Mouse (Mus musculus): ENCODE measurements around the gene Cabp2. TPM values are rescaled to one million over a fixed set of nuclear protein-coding genes. Genes with fewer than 3 reads are reported as not detected.
"Not testable (repeated sequence)": the region's sequence is repeated elsewhere in the genome, so short reads cannot be mapped to it uniquely, and the experiment has no call there.

Cabp2 gene
- total RNA-seq, 2 experiments from 2014 or later = not detected

DNA sequence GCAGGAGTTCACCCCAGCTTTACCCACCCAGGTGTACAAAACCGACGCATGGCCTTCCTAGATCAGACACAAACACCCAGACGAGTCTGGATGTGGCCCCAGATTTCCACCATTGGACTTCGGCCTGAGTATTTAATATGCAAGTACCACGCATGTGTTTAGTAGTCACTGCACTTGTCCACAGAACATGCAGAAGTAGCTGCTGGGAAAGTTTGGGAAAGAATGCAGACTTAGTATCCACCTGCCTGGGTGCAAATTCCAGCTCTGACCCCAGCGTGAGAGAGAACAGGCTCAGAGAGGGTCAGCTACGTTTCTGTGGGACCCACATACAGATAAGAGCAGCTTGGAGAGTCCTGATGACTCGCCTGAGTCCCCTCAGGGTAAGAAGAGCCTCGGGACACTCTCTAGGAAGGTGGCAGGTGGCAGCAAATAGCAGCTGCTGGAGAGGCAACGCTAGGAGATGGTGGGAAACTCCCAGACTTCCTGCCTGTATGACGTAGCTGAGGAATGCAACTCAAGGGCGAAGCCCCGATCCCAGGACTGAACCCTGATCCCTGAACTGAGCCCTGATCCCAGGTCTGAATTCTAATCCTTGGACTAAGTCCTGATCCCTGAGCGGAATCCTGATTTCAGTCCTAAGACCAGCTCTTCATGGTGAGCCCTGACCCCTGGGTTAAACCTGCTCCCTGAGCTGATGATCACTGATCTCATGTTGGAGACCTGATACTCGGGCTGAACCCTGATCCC lies 25.3 kb upstream of the Cabp2 start:
- DNase-seq = no peak
- intact Hi-C loops (cut with DNase I) = no loop called here

DNA sequence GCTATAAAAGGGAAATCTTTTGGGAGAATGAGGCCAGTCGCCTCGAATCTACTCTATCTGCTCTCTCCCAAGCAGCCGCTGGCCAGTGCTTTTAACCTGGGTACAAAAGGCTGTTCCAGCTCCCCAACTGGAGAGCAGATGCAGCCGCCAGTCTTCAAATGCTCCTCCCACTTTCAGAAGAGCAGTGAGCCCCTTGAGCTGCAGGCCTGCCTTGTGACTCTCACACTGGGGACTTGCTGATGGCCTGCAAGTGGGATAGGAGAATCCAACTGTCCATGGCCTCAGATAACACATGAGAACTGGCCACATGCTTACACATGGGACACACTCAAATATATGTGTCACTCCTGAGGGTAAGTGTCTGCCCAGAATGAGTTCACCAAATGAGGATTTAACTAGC lies 24.7 kb upstream of the Cabp2 start:
- no peak for DNase-seq
- intact Hi-C loops (cut with DNase I) = no loop called here

DNA sequence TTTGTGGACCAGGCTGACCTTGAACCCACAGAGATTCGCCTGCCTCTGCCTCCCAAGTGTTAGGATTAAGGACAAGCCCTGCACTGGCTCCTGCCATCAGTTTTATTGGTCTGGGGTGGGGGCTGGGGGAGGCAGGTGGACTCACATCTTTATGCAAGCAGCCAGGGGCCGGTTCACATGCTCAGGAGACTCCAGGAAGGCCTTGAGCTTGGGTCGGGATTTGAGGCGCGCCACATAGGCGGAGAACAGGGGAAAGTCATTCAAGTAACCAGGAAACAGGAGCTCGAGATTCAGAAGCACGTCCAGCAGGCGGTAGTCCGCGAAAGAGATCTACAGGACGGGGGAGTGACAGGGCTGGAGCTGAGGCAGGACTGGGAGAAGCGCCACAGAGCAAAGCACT lies 24.0 kb upstream of the Cabp2 start:
- intact Hi-C loops (cut with DNase I) = no loop called here
- no peak for DNase-seq

DNA sequence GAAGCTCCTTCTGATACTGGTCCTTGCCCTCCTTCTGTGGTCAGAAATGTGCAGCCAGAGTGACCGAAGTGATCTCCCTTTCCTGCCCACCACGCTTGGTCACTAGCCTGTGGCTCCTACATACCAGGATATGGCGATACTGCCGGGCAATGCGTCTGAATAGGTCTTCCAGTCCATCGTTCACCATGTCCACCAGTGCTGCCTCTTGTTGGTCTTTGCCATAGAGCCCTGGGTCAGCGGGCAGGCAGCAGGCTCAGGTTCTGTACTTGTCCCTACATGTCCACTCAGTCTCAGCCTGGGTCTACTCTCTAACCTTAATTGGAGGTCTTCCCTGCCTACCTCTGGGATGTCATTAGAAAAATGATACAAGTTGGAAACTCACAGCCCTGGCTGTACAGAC lies 23.4 kb upstream of the Cabp2 start:
- no peak for DNase-seq
- intact Hi-C loops (cut with DNase I) = no loop called here

DNA sequence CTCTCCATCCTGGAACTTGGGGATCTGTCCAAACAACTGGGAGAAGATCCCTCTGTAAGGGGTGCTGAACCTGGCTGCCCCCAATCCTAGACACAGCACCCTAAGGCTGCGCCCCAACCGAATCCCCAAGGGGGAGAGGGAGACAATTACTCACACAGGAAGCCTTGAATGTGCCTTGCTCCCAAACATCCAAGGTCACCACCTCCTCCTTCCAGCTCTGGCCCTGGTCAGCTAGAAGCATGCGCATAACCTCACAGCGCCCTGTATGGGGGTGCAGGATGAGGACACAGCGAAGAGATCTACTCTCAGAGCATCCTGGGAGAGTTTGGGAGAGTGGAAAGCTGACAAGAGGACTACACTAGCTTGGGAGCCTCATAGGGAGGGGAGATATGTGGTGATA lies 22.8 kb upstream of the Cabp2 start:
- intact Hi-C loops (cut with DNase I) = no loop called here
- DNase-seq = no peak

DNA sequence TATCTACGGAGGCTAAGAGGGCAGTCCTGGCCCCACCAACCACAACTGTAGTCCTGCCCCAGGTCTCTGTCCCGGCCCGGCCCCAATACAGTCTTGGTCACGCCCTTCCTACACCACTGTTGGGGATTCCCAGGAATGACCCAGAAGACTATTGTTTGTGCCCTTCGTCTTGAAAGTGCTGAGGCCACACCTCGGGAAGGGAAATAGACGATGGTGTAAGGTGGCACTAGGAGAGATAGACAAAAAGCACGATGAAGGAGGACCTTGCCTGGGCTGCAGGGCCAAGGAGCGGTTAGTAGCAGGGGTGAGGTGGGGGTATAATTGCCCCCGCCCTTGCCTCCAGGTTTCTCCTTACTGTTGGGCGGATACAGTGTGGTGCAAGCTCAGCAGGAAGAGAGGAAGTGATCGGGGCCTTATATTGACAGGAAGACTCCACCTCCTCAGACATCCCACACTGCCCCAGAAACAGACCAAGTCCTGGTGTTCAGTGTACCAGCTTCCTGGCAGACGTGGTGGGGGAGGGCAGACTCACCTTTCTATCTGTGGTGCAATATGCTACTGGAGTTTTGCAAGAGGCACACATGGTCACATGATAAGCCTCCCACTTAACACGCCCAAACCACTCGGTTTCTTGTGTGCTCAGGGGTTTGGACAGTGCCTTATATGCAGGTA lies 22.2 kb upstream of the Cabp2 start, which contains the start of gene Gstp3:
Gstp3 (minus strand) TSS at position 501 of the 672 bp plus-strand sequence.
- intact Hi-C loops (cut with DNase I) = no loop called here
- no peak for DNase-seq

DNA sequence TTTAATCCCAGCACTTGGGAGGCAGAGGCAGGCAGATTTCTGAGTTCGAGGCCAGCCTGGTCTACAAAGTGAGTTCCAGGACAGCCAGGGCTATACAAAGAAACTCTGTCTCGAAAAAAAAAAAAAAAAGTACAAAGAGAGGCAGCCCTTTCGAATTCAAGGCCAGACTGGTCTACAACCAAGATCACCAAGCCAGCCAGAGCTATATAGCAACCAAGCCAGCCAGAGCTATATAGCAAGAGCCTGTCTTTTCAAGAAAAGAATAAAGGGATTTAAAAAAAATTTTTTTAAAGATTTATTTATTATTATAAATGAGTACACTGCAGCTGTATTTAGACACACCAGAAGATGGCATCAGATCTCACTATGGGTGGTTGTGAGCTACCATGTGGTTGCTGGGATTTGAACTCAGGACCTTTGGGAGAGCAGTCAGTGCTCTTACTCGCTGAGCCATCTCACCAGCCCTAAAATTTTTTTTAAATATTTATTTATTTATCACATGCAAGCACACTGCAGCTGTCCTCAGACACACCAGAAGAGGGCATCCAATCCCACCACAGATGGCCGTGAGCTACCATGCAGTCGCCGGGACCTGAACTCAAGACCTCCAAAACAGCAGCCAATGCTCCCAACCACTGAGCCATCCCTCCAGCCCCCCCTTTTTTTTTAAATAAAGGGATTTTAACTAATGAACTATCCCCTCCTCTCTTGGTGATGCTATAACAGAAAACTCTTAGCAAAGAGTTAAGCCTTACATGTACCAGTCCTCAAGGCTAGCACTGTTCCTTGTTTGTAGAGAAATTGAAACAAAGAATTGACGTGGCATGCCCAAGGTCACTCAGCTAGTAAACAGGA lies 21.1 kb upstream of the Cabp2 start:
- intact Hi-C loops (cut with DNase I); DNase-seq: not testable (repeated sequence)

DNA sequence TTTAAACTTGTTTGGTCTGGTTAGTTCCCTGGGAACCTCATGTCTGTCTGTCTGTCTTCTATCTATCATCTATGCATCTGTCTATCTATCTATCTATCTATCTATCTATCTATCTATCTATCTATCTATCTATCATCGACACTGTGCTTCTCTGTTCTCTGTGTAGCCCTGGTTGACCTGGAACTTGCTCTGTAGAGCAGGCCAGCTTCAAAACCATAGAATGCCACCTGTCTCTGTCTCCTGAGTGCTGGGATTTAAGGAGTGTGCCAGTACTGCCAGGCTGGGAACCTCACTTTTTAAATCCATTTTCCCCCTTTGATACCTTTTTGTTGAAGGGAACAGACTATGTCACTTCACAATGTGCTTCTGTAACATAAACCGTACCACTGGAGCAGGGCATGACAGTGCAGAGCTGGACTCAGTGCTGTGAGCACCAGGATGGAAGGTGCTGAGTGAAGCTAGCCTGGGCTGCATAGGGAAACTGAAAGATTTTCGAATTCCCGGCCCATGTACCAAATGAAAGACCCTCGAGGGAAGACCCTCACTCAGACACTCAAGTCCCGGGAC lies 20.4 kb upstream of the Cabp2 start:
- intact Hi-C loops (cut with DNase I) = no loop called here

DNA sequence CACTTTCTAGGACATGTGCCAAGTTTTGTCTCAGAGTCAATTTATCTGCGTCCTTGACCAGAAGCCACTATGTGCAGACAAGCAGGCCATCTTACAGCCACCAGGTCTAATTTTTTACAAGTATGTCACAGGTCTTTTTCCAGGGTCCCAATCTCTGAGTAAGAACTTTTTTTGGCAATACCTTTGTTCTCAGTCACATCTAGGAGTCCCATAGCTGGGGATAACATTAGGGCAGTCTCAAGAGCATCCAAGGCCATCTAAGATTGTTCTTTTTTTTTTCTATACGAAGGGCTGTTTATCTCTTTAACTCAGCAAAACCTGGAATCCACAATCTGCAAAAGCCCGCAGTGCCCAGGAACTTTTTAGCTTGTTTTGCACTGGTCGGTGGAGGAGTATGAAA lies 18.0 kb upstream of the Cabp2 start:
- DNase-seq; intact Hi-C loops (cut with DNase I): not testable (repeated sequence)

More for the DNA sequence above, 20.4 kb upstream of the Cabp2 start:
- DNase-seq = no peak

DNA sequence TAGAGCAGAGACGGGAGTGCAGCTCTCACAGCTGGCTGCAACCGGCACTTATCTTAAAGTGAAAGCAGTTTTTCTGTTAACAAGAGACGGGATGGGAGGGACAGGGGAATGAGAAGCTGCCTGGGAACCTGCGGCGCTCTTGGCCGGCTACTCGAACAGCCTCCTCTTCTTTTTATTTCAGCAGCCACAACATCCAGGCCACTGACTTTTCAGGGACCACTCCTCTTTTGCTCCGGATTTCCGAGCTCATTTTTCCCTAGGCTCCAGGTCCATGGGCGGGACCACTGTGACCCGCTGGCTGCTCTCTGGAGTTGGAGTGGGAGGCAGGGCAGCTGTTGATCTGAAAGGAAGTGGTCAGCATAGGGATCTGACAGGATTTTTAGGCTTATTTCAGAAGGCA lies 16.9 kb upstream of the Cabp2 start:
- DNase-seq; intact Hi-C loops (cut with DNase I): not testable (repeated sequence)

DNA sequence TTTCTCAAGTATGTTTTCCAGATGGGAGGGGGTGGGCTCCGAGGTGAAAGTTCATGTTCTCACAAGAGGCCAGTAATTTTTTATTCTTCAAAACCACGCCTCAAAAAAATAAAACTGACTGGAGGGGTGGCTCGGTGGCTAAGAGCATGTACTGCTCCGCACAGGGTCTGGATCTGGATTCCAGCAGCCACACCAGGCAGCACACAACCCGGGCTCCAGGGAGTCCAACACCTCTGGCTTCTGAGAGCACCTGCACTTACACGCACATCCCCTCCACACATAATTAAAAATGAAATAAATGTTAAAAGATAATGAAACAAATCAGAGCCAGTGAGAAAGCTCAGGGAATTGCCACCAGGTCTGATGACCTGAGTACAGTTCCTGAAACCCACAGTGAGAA lies 15.1 kb upstream of the Cabp2 start:
- DNase-seq = no peak
- intact Hi-C loops (cut with DNase I) = no loop called here

DNA sequence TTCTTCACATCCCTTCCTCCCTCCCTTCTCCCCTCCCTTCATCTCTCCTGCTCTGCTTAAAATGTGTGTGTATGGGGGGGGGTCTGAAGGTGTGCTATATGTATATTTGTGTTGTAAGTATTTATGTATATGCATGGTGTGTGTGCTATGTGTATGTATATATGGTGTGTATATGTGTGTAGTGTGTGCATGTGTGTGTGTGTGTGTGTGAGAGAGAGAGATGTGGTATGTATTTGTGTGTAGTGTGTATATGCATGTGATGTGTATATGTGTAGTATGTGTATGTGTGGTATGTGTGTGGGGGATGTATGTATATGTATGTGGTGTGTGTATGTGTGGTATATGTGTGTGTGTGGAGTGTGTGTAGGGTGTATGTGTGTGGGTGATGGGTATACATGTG lies 14.5 kb upstream of the Cabp2 start:
- intact Hi-C loops (cut with DNase I) = no loop called here
- no peak for DNase-seq

DNA sequence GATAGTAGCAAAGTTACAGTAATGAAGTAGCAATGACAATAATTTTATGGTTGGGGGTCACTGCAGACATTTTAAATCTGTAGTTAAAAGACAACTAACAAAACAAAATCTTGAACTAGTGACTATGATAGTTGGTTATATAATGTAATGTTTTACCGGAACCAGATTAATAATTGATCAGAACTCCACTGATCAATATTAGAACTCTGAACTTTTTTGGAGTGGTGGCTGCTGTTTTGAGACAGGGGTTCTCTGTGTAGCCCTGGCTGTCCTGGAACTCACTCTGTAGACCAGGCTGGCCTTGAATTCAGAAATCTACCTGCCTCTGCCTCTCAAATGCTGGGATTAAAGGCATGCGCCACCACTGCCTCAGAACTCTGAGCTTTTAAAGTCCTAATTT lies 13.1 kb upstream of the Cabp2 start:
- DNase-seq; intact Hi-C loops (cut with DNase I): not testable (repeated sequence)

DNA sequence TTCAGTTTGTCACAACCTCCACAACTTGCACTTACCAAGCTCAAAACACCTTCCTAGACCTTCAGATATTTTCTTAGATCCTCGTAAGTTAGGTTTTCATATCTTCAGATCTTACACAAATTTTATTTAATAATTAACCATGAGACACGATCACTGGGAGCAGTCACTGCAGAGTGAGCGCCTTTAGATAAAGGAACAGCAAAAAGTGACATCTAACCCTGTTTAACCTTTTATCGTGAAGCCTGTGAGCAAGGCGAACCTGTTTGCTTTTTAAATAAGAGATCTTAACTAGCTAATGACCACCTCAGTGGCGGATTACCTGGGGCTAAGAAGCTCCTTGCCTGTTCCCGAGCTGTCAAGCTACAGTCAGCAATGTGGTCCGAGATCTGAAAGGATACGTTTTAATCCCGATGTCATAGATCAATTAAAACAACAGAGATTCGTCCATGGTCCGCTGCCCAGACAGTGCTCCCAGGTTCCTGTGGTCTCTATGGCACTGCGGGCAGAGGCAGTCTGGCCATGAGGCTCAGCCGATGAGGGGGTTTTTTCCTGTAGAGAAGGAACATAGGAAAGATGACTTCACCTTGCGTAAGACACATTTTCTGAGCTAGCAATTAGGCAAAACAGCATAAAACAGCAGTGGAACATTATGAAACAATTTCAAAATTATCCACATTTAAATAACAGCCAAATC lies 12.5 kb upstream of the Cabp2 start:
- DNase-seq = no peak
- intact Hi-C loops (cut with DNase I) = no loop called here

DNA sequence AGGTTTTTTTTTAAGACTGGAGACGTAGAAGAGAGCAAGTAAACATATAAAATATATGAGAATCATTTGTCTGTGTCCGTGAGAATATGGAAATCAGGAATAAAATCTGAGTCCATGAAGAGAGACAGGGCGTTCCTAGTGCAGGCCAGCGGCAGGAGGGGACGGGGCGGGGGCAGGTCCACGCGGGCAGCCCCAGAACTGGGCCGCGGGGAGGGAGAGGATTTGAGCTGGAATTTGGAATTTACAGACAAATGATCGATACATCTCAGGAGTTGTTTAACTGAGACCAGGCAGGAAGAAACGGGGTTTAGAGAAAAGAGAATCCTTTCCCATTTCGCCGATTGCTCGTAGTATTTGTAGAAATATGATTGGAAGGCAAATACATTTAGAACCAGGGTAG lies 11.1 kb upstream of the Cabp2 start:
- intact Hi-C loops (cut with DNase I) = no loop called here
- no peak for DNase-seq

DNA sequence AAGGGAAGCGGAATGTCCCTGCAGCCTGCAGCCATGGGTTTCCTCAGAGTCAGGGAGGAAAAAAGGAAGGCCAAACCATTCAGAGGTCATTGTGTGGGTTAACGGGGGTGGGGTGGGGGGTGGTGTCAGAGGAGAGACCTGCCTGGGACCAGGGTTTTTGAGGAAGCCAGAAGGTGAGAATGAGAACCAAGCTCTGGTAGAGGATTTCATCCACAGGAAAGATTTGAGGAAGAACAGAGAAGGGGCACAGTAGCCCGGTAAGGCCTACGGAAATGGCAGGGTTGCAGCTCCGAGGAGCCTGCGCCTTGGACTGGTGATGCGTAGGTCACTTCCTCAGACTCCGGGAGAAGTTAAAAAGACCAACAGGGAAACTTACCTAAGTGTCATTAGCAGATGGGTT lies 10.6 kb upstream of the Cabp2 start:
- DNase-seq = no peak
- intact Hi-C loops (cut with DNase I) = no loop called here

DNA sequence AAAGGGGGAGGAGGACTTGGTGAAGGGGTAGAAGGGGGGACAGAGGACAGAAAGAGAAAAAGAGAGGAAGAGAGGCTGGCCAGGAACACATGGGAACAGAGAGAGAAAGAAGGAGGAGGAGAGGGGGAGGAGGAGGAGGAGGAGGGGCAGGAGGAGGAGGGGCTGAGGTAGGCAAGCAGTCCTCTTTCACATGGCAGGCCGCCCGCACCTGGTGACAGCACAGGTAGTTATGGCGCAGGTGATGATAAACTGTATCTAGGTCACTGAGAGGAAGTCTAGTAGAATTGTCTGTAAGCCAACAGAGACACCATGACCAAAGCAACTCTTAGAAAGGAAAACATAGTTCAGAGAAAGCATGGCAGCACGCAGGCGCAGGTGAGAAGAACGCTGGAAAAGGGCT lies 10.0 kb upstream of the Cabp2 start:
- no peak for DNase-seq
- intact Hi-C loops (cut with DNase I) = no loop called here

DNA sequence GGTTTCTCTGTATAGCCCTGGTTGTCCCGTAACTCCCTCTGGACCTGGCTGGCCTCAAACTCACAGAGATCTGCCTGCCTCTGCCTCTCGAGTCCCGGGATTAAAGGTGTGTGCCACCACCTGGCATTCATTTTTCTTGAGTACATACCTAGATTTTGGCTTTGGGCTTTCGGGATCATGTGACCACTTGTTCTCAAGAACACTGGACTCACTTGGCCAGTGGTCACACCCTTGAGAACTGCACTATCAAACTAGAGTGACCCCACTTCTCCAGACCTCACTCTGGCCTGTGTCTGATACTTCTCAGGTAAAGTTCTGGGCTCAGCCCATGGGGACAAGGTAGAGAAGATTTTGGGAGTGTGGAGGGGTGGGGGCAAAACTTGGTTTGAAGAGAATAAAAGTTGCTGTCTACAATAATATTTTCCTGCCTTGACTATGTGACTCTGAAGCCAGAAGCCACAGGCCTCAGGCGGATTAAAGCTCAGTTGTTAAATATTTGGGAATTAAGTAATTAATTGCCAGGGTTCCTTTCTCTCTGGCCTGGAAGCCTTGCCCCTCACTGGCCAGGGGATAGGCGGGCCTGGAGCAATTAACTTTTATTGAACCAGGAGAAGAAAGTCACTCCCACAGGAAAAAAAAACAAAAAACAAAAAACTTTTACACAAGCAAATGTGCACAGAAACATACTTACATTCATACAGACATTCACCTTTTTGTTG lies 8.5 kb upstream of the Cabp2 start:
- intact Hi-C loops (cut with DNase I) = no loop called here
- no peak for DNase-seq

DNA sequence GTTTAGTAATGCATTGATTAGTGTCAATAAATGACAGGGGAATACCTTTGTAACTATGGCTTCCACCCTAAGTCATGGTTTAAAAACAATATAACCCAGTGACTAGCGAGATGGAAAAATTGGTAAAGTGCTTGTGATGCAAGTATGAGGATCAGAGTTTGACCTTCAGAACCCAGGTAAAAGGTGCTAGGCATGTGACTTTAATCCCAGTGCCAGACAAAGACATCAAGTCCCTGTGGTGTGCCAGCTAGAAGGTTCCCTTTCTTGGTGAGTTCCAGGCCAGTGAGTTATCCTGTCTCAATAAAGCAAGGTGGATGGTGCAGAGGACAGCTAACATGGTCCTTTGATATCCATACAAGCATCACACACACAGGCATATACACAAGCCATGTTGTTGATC lies 5.8 kb upstream of the Cabp2 start:
- intact Hi-C loops (cut with DNase I) = no loop called here
- no peak for DNase-seq

DNA sequence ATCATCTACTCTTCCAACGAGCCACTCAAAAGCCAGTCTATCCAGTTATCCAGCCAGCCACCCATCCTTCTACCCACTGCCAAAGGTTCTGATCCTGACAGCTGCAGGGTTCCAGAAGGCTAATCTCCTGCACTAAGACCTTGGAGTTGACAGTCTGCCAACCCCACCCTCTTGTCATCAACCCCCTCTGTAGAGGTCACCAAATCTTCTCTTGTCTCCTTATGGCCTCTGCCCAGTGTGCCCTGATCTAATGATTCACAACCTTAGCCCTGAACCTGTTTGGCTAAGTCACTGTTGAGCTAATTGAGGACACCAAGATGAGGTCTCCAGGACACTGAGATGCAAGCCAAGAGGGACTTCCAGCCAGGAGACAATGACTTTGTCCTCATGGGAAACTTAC lies 1.8 kb upstream of the Cabp2 start:
- intact Hi-C loops (cut with DNase I) = no loop called here
- DNase-seq = no peak

All from left cerebral cortex, postnatal 4 days (tissue).